Mouse (Mus musculus): ENCODE measurements around the gene Lgr5.

Lgr5 gene

GRCm38 (mm10) chr10:115505155-115505554 lies 82.4 kb downstream of the Lgr5 start:
- DNase-seq (ENCODE audit: low read depth, low spot score) = no peak

GRCm38 (mm10) chr10:115493778-115494141 lies 93.8 kb downstream of the Lgr5 start:
- no peak for DNase-seq (ENCODE audit: low read depth, low spot score)

GRCm38 (mm10) chr10:115492956-115493777 lies 94.4 kb downstream of the Lgr5 start:
- no peak for DNase-seq (ENCODE audit: low read depth, low spot score)

GRCm38 (mm10) chr10:115491803-115492510 lies 95.6 kb downstream of the Lgr5 start:
- no peak for DNase-seq (ENCODE audit: low read depth, low spot score)

GRCm38 (mm10) chr10:115485602-115486001 lies 102.0 kb downstream of the Lgr5 start:
- no peak for DNase-seq (ENCODE audit: low read depth, low spot score)

- no peak for DNase-seq (ENCODE audit: low read depth, low spot score)
These were observed 102.9 kb downstream of the Lgr5 start for GRCm38 (mm10) chr10:115484660-115485059.

GRCm38 (mm10) chr10:115478441-115479141 lies 109.0 kb downstream of the Lgr5 start:
- no peak for DNase-seq (ENCODE audit: low read depth, low spot score)

GRCm38 (mm10) chr10:115476506-115476905 lies 111.1 kb downstream of the Lgr5 start:
- DNase-seq (ENCODE audit: low read depth, low spot score) = no peak

- DNase-seq (ENCODE audit: low read depth, low spot score) = no peak
These were observed 112.5 kb downstream of the Lgr5 start for GRCm38 (mm10) chr10:115475000-115475550.

GRCm38 (mm10) chr10:115473213-115473961 lies 114.2 kb downstream of the Lgr5 start:
- no peak for DNase-seq (ENCODE audit: low read depth, low spot score)

- no peak for DNase-seq (ENCODE audit: low read depth, low spot score)
These were observed 116.8 kb downstream of the Lgr5 start for GRCm38 (mm10) chr10:115470621-115471334.

- no peak for DNase-seq (ENCODE audit: low read depth, low spot score)
These were observed 118.5 kb downstream of the Lgr5 start for GRCm38 (mm10) chr10:115469040-115469439.

- DNase-seq (ENCODE audit: low read depth, low spot score) = no peak
These were observed 118.9 kb downstream of the Lgr5 start for GRCm38 (mm10) chr10:115468632-115469031.

- DNase-seq (ENCODE audit: low read depth, low spot score) = no peak
These were observed 119.6 kb downstream of the Lgr5 start for GRCm38 (mm10) chr10:115467985-115468384.

GRCm38 (mm10) chr10:115465778-115466177 lies 121.8 kb downstream of the Lgr5 start:
- no peak for DNase-seq (ENCODE audit: low read depth, low spot score)

GRCm38 (mm10) chr10:115465072-115465471 lies 122.5 kb downstream of the Lgr5 start:
- DNase-seq (ENCODE audit: low read depth, low spot score) = no peak

GRCm38 (mm10) chr10:115462646-115463045 lies 124.9 kb downstream of the Lgr5 start:
- no peak for DNase-seq (ENCODE audit: low read depth, low spot score)

- DNase-seq (ENCODE audit: low read depth, low spot score) = no peak
These were observed 130.1 kb downstream of the Lgr5 start for GRCm38 (mm10) chr10:115457368-115458021.

- DNase-seq (ENCODE audit: low read depth, low spot score) = no peak
These were observed 139.0 kb downstream of the Lgr5 start for GRCm38 (mm10) chr10:115448614-115449013.

- no peak for DNase-seq (ENCODE audit: low read depth, low spot score)
These were observed 150.3 kb downstream of the Lgr5 start for GRCm38 (mm10) chr10:115437286-115437685.
